Mouse (Mus musculus) stomach, postnatal 0 days (tissue): ENCODE data around the gene Mfrp.

Source experiments
- CTCF ChIP-seq: IDR thresholded peaks from 2 replicates; pipeline ENCODE4 v1.5.1; 2016; ENCODE audit warnings: antibody characterized with exemption, low read depth, mild to moderate bottlenecking, moderate library complexity
- EP300 ChIP-seq: optimal IDR thresholded peaks from 2 replicates; pipeline ENCODE3; 2016; ENCODE audit warnings: antibody characterized with exemption

DNA sequence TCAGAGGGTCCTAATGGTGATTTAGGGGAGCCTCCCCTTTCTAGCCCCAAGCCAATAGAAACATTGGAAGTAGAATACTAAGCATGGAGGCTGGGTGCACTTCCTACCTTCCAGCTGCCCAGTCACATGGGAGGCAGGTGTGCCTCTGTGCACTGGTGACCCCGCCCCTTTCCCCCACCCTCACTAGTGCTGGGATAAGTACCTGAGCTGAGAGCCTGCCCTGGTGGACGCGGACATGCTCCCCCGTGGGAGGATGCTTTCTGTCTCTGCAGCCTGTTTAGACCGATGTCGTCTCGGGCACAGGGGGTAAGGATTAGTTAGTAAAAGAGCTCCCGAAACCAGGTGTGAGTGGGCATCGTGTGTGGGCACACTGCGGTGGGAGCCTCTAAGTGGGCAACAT lies 14.6 kb upstream of the Mfrp start:
- no peak for TF ChIP-seq CTCF
- TF ChIP-seq EP300 = no peak
